8 mouse cellular contexts compared by ENCODE assay signal in the genomic region with DNA sequence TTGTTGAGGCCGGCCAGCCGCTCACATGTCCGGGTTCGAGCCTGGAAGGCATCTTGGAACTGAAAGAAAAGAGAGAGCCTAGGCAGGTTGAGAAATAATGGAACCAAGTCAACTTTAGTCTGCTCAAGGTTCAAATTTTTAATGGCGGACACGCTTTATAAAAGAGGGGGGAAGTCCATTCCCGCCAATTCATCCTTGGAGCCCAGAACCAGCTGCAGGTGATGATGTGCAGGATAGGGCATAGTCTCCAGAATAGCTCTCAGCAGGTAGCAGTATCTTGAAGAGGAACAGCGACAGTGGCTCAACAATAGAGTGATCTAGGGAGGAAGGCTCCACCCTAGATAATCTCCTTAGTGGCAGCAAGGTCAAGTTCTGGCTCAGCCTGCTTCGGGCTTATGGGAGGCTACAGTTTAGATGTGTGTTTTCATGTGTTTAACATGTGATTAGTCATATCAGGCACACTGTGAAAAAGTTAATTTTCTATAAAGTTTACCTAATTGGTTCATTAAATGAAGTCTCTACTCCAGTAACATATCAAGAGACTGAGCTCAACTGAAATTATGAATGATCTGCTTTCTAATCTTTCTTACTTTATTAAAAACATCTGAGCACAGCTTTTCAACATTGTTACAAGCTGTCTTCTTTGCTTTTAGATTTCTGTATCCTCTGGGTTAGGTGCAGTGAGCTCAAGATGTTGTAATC. TPM values are rescaled to one million over a fixed set of nuclear protein-coding genes. Genes with fewer than 3 reads are reported as not detected.
A peak's percentile ranks its signal among the peaks of the same experiment; 100 is the strongest.
DNase-seq lines count a peak whose midpoint lies in the region; ATAC-seq and TF ChIP-seq lines count a peak whose summit lies in the region.
"Not testable (repeated sequence)": the region's sequence is repeated elsewhere in the genome, so short reads cannot be mapped to it uniquely, and the experiment has no call there.

Gene Actl6a, plus strand, starts transcription at position 652 of the 702 bp plus-strand sequence.

- peak; percentile 50 for DNase-seq in MEL (ENCODE audit: low read depth, low spot score)
- not testable (repeated sequence) for DNase-seq in embryonic facial prominence, embryonic 10.5 days (ENCODE audit: low spot score); gastrocnemius, adult 8-10 months (ENCODE audit: low spot score in 2 of 2); heart, postnatal 10 days; limb, embryonic 10.5 days (ENCODE audit: low spot score); spleen, adult 2 months (ENCODE audit: low read depth in 1 of 2, low spot score in 2 of 2)

- H3K36me3 ChIP-seq in MEL (ENCODE audit: control insufficient read depth in 1 of 2, insufficient read depth in 2 of 2, low read length in 2 of 2): peaks cover 0 to 17% of the 10 kb centered on the region in 2 experiments; a peak in 2 of 4 replicates
- not testable (repeated sequence) for H3K36me3 ChIP-seq in embryonic facial prominence, embryonic 10.5 days (replicated peaks); kidney, embryonic 14.5 days (ENCODE audit: control insufficient read depth, insufficient read depth, low read length); limb, embryonic 10.5 days; spleen, adult 2 months (ENCODE audit: control insufficient read depth, insufficient read depth, low read length)

- TF ChIP-seq CTCF in MEL (IDR thresholded peaks at IDR 0.05 in 2 of 3, conservative IDR thresholded peaks at IDR 0.05 in 1 of 3; ENCODE audit: control insufficient read depth in 1 of 3, insufficient read depth in 1 of 3, low read depth in 2 of 3, low read length in 3 of 3, poor library complexity in 1 of 3, severe bottlenecking in 1 of 3); spleen, adult 2 months (IDR thresholded peaks at IDR 0.05; ENCODE audit: extremely low read depth, insufficient read depth, insufficient read length, insufficient replicate concordance): not testable (repeated sequence)

- H3K27ac ChIP-seq in MEL (ENCODE audit: control insufficient read depth, low read depth, low read length); embryonic facial prominence, embryonic 10.5 days (replicated peaks); kidney, embryonic 14.5 days (ENCODE audit: low read depth, low read length); limb, embryonic 10.5 days; spleen, adult 2 months (ENCODE audit: insufficient read depth, low read length): not testable (repeated sequence)

- not testable (repeated sequence) for H3K4me2 ChIP-seq in kidney, embryonic 14.5 days (replicated peaks; ENCODE audit: low read depth, low read length)

- 0 out of 4 replicates have a peak, but pooled peaks of 1 of the 2 experiments have one; percentile 8 for TF ChIP-seq EP300 in MEL (IDR thresholded peaks at IDR 0.05; ENCODE audit: low read depth in 1 of 2, low read length in 2 of 2)

- 83% methylated on average over 9 of the region's 9 CpGs for WGBS in embryonic facial prominence, embryonic 10.5 days
- WGBS in kidney, embryonic 14.5 days: 82% methylated on average over 9 of the region's 9 CpGs
- WGBS in limb, embryonic 10.5 days: 89% methylated on average over 9 of the region's 9 CpGs
- WGBS in spleen, adult 2 months: 87% methylated on average over 9 of the region's 9 CpGs

- H3K27me3 ChIP-seq in MEL (ENCODE audit: control insufficient read depth in 1 of 2, insufficient read depth in 2 of 2, low read length in 2 of 2); embryonic facial prominence, embryonic 10.5 days (replicated peaks; ENCODE audit: low read depth, poor library complexity, severe bottlenecking); kidney, embryonic 14.5 days (ENCODE audit: control insufficient read depth, insufficient read depth, low read length); limb, embryonic 10.5 days (ENCODE audit: low read depth, poor library complexity, severe bottlenecking); spleen, adult 2 months (ENCODE audit: control insufficient read depth, insufficient read depth, low read length): not testable (repeated sequence)

- TF ChIP-seq POLR2A in MEL (IDR thresholded peaks at IDR 0.05; ENCODE audit: control insufficient read depth in 1 of 2, insufficient read depth in 1 of 2, low read depth in 1 of 2, low read length in 2 of 2, poor library complexity in 1 of 2); spleen, adult 2 months (IDR thresholded peaks at IDR 0.05; ENCODE audit: low read depth, low read length): not testable (repeated sequence)

- peaks cover 18% of the 10 kb centered on the region for H3K79me2 ChIP-seq in MEL (ENCODE audit: control insufficient read depth, insufficient read depth, low read length, poor library complexity)

- not testable (repeated sequence) for TF ChIP-seq RAD21 in MEL (IDR thresholded peaks at IDR 0.05; ENCODE audit: low read depth, low read length)

- not testable (repeated sequence) for H3K9ac ChIP-seq in MEL (ENCODE audit: control insufficient read depth, low read depth, low read length, poor library complexity, severe bottlenecking); kidney, embryonic 14.5 days (ENCODE audit: low read depth, low read length)

- ATAC-seq in kidney, embryonic 14.5 days (ENCODE audit: low FRiP score, low TSS enrichment); megakaryocyte, adult 5-6 weeks (ENCODE audit: poor library complexity, severe bottlenecking): not testable (repeated sequence)

- not testable (repeated sequence) for H3K9me3 ChIP-seq in MEL (replicated peaks; ENCODE audit: insufficient read depth, low read length); embryonic facial prominence, embryonic 10.5 days; kidney, embryonic 14.5 days (ENCODE audit: control insufficient read depth, low read length); limb, embryonic 10.5 days (replicated peaks)

- H3K4me3 ChIP-seq in MEL (ENCODE audit: control insufficient read depth in 1 of 2, insufficient read depth in 1 of 2, low read depth in 2 of 2, low read length in 2 of 2); embryonic facial prominence, embryonic 10.5 days; kidney, embryonic 14.5 days (ENCODE audit: low read length); limb, embryonic 10.5 days; spleen, adult 2 months (ENCODE audit: extremely low read depth, insufficient read depth, insufficient read length): not testable (repeated sequence)

- intact Hi-C loops in heart, postnatal 10 days (cut with DNase I): not testable (repeated sequence)

- peaks cover 13 to 14% of the 10 kb centered on the region in 2 experiments for H3K4me1 ChIP-seq in MEL (ENCODE audit: control insufficient read depth in 1 of 2, insufficient read depth in 2 of 2, low read length in 2 of 2)
- H3K4me1 ChIP-seq in embryonic facial prominence, embryonic 10.5 days: peaks cover 12% of the 10 kb centered on the region
- H3K4me1 ChIP-seq in kidney, embryonic 14.5 days (ENCODE audit: control insufficient read depth, insufficient read depth, low read length): peaks cover 10% of the 10 kb centered on the region; the same call in 1 of the 2 replicates
- not testable (repeated sequence) for H3K4me1 ChIP-seq in limb, embryonic 10.5 days; spleen, adult 2 months (ENCODE audit: control insufficient read depth, insufficient read depth, insufficient read length)

RNA-seq across cellular contexts. Expression of gene Actl6a, which starts in this region (rescaled TPM):
- 164 and 175 TPM in 2 replicates for total RNA-seq in MEL (2012; rRNA removed)
- 100 to 1,000 TPM in 1 of 2 experiments, not detected in 1; 129 TPM for polyA plus RNA-seq in MEL (2012; ENCODE audit: insufficient read depth in 1 of 2, insufficient read length in 2 of 2, low read depth in 1 of 2, low replicate concordance in 2 of 2, missing spikeins in 1 of 2)
- polyA plus RNA-seq in embryonic facial prominence, embryonic 10.5 days (2016; fragmentation: Nextera tagmentation; extraction: Ambion mirVana): 274 and 289 TPM in 2 replicates
- 10 to 100 TPM; 11.0 to 19.6 (median 14.2) TPM for total RNA-seq in gastrocnemius, adult 8-10 months (2022)
- 10 to 100 TPM; 34.8 to 35.7 TPM for total RNA-seq in heart, postnatal 10 days (2021)
- polyA plus RNA-seq in kidney, embryonic 14.5 days (2014; fragmentation: Nextera tagmentation; extraction: Ambion mirVana): 197 and 214 TPM in 2 replicates
- 278 and 295 TPM in 2 replicates for polyA plus RNA-seq in limb, embryonic 10.5 days (2016; fragmentation: Nextera tagmentation; extraction: Ambion mirVana)
- 79.1 and 92.8 TPM in 2 replicates for total RNA-seq in megakaryocyte, adult 5-6 weeks (2015)
- 45.4 and 58.9 TPM in 2 replicates for total RNA-seq in megakaryocyte, adult 5-6 weeks (2017)
- 12.9 and 14.8 TPM in 2 replicates for polyA plus RNA-seq in spleen, adult 2 months (2012; rRNA removed)
